Mouse (Mus musculus) heart, postnatal 25 days (tissue): Measurements from ENCODE around the gene Efcab1. TPM values are rescaled to one million over a fixed set of nuclear protein-coding genes. Genes with fewer than 3 reads are reported as not detected.
"Not testable (repeated sequence)": the region's sequence is repeated elsewhere in the genome, so short reads cannot be mapped to it uniquely, and the experiment has no call there.

Experiments used
- DNase-seq: peaks from one replicate; pipeline ENCODE4 v3.0.0; 2022; ENCODE audit warnings: low spot score
- intact Hi-C: fragments of 180-260 bp; cut with DNase I; formaldehyde crosslinking; loops from one replicate; pipeline ENCODE4 v1.15.1; 2025
- total RNA-seq, 2 experiments: library from RNA; stranded (reverse); gene quantifications; 2 replicates each; pipeline ENCODE4 v1.2.3; 2021

The Efcab1 gene
- not detected for total RNA-seq

DNA sequence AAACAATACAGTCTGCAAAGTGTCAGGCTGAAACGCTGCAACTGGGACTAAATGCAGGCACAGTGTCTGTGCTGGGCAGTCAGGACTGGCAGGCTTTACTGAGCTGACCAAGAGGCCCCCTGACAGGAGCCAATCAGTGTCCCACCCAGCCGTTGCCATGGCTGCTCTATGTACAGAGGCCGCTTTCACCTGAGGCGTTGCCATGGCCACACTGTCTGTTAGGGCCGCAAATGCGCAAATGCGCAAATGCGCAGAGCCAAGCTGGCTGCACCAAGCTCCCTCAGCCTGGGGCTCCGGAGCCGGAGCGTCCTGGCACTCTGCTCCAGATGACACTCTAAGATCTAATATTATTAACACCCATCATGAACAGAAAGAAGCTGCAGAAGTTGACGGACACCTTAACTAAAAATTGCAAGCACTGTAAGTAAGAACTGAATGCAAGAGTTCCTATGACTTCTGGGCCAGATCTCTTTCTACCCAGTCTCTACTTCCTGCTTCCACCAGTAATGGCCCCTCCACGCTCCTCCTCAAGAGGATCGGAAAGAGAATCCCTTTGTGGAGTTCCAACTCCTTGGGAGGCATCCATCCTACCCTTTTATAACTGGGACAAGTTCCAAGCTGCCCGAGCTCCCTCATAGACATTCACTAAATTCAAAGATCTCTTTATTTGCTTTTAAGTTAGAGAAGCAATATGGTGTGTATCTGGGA, at the start of gene Efcab1:
Gene Efcab1 (plus strand): TSS at position 214 of the 708 bp plus-strand sequence.
- no peak for DNase-seq
- intact Hi-C loops, result no loop called here

DNA sequence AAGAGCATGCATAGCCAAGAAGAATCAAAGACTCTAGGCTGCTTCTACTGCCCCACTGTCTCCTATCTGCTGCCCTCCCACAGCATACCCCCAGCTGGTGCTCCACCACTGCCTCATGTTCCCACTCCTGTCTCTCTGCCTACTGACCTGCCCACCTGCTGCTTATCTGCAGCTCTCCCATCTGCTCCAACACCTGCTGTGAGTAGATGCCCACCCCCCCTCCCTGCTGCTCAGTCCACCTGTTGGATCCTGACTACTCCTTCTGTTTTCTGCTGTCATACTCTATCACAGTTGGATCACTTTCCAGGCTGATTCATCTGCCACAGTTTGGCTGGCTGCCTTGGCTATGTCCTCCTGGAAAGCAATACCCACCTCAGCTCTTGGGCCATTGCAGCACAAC, 47.0 kb upstream of the Efcab1 start:
- no peak for DNase-seq
- intact Hi-C loops, result no loop called here

DNA sequence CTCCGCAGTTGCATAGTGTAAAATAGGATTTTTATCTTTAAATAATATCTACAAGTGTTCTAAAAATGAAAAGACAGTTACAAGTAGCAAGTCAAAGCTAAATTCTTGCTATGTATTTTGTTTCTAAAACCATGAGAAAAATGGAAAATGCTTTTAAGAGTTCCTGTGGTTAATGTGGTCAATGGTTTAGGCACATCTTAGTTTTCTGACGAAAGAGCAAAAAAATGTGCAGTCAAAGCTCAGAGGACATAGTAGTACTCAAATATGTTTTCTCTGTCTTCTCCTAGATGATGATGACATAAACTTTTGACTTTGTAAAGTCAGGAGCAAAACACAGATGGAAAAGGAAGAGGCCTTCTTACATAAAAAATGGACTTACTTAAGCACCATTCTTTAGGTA, 21.5 kb upstream of the Efcab1 start:
- intact Hi-C loops, result no loop called here

DNA sequence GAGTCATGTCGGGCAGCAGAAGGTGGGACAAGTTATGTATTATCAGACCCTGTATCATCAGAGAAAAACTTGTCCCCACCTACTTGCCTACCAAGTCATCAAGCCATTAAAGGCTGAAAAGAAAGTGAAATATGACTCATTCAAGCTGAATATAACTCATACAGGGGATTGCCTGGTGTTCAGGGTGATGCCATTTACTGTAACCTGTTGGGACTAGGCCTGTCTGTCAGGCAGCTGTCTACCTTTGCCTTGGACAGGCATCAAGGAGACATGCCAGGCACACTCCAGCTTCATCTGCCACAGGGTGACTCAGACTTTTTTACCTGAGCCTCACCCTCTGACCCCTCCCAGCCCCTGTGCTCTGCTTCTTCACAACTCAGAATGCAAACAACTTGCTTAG, 21.0 kb upstream of the Efcab1 start:
- intact Hi-C loops, result no loop called here
- DNase-seq, result no peak

More for the DNA sequence above, 21.5 kb upstream of the Efcab1 start:
- DNase-seq, result no peak

DNA sequence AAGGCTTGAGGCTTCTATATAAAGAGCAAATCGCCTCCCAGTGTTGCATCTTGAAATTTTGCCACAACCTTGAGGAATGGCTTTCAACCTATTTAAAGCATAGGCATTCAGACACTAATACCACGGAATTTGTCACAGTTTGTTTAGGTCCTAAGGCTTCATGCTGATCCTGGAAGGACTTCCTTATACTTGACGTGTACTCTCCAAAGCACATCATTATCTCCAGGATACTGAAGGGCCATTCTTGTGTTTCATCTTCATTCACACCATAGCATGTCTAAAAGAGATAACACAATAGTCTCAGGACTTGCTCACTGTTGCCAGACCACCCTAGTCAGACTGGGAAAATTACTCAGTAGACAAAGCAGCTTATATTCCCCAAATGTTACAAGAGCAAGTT, 13.9 kb upstream of the Efcab1 start:
- no peak for DNase-seq
- intact Hi-C loops, result no loop called here

DNA sequence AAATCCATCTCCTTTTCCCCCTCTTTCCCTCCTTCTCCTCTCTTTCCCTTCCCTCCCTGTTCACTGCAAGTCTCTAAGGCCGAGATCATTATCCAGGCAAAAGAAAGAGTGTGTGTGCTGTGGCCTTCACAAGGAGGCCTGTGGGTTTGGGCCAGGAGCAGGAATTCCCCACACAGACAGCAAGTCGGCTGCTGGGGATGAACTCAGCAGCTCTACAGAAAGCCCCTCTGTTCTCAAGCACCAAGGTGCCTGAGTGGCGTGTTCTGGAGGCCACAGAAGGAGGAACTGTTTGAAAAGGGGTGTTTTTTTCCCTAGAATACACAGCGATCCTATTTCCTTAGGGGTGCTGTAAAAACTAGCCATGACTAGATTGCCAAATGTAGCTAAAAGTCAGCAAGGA, 12.5 kb upstream of the Efcab1 start:
- no peak for DNase-seq
- intact Hi-C loops, result no loop called here

DNA sequence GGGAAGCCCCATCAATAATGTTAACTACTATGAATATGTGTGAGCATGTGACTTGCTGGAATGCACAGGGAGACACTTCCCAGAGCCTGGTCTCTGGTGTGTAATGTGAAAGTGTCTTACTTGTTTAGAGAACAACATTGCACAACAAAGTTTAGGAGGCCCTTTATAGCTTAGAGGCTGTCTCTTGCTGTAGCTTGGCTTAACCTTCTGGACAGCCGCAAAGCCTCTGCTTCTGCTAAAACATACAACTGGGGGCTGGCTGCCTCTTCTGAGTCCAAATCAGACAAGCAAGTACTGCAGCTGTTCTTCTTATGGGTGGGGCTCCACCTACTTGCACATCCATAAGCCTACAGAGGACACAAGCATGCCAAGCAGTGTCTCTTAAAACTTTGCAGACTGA, 11.7 kb upstream of the Efcab1 start:
- intact Hi-C loops, result no loop called here
- DNase-seq, result no peak

DNA sequence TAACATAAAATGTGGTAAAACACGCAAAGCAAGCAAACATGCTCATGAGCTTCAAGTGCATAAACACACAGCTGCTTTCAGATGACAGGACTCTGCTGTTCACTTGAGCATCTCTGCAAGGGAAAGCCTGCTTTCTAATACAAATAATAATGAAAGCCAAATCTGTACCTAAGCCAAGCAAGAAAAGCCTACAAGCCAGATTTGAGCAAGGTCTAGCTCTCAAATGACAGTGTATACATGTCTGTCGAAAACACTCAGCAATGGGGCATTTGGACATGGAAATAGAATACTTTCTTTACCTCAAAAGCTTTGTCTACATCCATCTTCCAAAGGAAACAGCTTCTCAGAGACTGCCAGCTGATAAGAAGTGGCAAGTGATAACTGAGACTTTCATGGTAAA, 10.9 kb upstream of the Efcab1 start:
- intact Hi-C loops, result no loop called here
- DNase-seq, result no peak

DNA sequence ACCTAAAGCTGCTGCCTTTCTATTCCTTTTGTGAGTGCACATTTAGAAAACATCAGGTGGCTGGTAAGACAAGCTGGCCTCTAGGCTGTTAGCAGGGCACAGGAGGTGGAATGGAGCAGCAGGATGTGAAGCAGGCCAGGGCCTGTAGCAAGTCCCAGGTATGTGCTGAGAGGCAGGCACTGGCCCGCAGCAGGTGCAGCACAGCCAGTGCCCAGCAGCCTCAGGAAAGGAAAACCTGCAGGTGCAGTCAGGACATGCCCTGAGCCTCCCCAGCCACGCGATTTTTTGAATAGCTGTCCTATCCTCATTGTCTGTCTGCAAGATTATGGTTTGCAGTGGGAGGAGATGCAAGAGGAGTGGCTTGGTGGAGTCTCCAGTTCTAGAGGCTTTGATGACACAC, 24.3 kb downstream of the Efcab1 start:
- intact Hi-C loops, DNase-seq: not testable (repeated sequence)

DNA sequence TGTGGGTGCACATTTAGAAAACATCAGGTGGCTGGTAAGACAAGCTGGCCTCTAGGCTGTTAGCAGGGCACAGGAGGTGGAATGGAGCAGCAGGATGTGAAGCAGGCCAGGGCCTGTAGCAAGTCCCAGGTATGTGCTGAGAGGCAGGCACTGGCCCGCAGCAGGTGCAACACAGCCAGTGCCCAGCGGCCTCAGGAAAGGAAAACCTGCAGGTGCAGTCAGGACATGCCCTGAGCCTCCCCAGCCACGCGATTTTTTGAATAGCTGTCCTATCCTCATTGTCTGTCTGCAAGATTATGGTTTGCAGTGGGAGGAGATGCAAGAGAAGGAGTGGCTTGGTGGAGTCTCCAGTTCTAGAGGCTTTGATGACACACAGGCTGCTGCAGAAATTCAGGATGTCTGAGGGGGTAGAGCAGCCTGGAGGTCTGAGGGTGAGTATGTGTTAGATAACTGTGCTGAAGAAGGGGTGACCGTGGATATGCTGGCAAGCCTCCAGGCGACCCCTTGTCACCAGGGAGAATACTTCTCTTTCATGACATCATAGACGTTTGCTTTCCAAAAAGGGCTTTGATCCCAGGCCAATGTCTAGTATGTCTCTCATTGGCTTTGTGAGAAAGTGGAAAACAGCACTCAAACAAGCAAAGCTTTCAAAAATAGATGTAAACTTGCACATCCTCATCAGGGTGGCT, 30.2 kb downstream of the Efcab1 start:
- intact Hi-C loops, result not testable (repeated sequence)

DNA sequence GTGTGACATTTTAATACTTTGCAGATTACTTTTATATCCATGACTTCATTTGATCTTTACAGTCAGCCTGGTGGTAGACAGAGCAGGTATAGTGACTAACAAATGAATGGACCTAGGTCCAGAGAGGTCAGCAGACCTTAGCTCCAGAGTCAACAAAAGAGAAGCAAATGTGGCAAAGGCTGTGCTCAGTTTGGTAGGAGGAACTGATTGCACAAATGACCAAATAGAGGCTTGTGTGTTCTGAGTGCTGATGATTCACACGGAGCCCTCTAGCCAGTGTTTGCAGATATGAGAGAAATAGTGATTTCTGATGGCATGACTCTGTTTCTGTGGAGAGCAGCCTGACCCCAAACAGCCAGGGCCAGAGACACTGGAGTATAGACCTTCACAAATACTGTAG, 33.1 kb downstream of the Efcab1 start:
- intact Hi-C loops, result no loop called here
- no peak for DNase-seq

More for the DNA sequence above, 30.2 kb downstream of the Efcab1 start:
- DNase-seq, result not testable (repeated sequence)

DNA sequence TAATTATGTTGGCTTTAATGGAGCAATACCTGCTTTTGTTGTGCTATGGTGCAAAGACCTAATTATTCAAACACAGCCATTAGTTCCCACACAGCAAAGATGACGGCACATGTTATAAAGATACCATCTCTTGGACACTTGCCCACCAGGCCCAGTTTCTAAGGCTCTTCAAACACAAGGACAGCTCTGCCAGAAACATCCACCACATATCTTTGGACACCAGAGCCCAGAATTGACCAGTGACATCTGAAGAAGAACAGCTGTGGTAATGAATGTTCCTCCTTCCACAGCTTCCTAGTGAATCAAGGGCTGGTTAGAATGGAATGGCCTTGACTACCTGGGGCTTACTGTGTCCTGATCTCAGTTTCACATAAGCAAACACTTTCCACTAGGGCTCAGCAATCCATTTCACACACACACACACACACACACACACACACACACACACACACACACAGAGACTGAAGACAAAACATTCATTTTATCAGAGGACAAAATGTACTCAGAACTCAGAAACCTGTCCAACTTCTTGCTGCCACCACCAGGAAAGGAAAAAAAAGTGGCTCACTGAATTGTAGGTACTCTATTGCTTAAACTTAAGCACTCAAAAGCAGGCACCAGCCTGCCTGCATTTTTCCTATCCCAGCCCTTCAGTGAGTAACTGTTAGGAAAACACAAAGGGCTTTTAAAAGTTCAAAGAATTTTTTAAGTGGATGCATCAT, 33.7 kb downstream of the Efcab1 start:
- no peak for DNase-seq
- intact Hi-C loops, result no loop called here

DNA sequence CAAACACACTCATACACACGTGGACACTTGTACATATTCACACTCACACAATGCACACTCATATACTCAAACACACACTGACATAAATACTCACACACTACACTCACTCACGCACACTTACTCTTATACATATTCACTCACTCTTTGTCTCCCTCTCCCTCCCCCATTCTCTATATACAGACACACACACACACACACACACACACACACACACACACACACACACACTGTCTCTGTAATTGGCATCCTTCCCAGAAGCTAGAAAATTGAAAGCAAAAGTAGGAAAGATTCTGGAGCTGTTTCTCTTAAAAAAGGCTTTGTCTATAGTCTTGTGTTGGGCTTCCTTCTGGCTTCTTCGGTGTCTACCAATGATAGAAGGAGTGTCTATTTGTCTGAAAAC, 34.5 kb downstream of the Efcab1 start:
- intact Hi-C loops, result no loop called here
- no peak for DNase-seq

DNA sequence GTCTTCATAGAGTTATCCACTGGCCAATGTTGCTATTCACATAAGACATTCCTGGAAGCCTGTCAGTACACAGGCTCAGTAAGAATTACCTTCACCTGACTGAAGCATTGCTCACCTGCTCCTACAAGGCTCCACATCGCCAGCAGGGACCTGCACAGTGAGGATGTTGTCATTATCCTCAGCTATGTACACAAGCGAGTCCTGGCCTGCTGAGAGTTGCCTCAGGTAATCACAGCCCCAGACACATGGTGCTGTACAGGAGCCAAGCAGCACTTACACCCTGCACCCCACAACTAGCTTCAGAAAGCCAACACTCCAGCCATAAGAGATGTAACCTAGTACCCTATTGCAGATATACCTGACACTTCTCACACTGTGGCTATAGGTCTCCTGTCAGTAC, 37.1 kb downstream of the Efcab1 start:
- intact Hi-C loops, result no loop called here
- DNase-seq, result no peak

DNA sequence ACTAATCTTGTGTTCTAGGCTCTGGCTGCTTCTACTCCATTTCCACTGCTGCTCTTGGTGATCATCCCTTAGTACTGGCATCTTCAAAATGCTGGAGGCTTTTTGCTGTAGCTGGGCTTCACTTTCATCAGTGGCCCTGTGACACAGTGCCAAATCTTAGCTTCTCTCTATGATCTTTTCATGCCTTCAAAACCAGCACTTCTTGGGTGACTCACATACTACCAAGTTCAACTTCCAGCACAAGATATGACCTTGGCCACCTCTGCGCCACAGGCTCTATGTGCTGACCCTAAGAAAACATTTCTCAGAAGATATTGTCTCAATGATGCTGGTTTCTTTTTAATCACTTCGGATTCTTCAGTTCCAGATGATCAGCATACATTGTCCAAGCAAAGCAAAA, 41.2 kb downstream of the Efcab1 start:
- DNase-seq, result not testable (repeated sequence)

DNA sequence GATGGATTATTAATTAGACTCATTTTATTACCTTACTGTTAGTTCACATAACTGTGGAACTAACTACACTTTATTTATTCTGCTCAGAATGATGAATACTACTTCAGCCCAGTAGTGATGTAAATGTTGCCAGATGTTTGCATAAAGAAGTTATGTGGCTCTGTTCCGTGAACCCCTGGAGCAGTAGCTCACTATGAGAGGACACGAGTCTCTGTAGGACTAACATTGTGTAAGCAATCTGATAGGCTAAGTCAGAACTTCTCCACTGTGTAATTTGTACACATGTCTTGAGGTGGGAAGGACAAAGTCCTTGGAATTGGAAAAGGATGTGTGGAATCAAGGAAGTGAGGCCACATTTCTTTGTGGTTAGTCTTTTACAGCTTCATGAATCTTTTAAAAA, 45.5 kb downstream of the Efcab1 start:
- intact Hi-C loops, result no loop called here

More for the DNA sequence above, 41.2 kb downstream of the Efcab1 start:
- intact Hi-C loops, result not testable (repeated sequence)

DNA sequence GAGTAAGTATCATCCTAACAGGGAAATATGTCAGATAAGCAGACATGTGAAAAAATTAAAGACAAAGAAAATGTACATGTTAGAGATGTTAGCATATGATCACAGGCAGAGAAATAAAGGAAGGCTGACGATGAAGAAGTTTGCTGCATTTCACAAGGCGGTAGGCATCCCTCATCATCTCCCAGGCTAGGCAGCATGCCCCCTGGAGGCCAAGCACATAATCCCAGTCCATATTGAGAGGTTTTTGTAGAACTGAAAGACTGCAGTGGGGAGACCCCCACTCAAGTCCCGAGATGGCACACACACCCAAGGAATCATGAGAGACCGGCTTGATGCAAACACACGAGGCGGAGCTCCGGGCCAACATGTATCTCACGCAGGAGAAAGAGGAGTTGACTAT, 53.3 kb downstream of the Efcab1 start:
- intact Hi-C loops, result loop anchor here (5.0 kb wide), 1 partner anchor 257 kb away; no protein-coding TSS in a partner anchor
- DNase-seq, result no peak

More for the DNA sequence above, 45.5 kb downstream of the Efcab1 start:
- no peak for DNase-seq

DNA sequence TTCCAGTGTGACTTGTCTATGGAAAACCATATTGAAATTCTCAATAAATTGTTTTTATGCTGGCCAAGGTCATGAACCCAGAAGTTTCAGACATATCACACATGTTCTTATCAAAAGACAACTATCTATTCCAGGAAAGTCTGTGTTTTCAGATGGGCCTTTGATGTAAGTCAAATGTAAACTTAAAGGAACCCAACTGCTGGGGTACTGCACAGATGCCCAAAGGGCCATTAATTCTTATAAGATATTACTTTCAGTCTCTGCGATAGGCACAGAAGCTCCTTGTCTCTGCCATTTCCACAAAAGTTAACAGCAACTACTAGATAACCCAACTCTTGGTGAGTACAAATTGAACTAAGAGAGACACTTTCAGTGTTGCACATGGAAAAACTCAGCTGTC, 67.3 kb downstream of the Efcab1 start:
- DNase-seq, result no peak
- intact Hi-C loops, result no loop called here

DNA sequence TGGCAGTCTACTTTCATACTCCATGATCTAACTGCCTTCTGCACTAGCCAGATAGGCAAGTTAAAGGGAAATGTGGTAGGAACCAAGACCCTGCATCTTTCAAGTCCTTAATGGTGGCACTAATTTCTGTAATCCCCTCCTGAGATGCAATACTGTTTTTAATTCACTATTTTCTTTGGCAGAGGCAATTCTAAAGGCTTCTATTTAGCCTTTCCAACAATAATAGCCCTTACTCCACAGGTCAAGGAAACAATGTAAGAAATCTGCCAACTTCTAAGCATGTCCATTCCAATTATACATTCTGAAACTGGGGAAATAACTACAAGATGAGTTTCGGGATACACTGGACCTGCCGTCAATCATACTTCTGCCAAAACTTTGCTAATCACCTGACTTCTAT, 72.8 kb downstream of the Efcab1 start:
- no peak for DNase-seq
- intact Hi-C loops, result no loop called here

DNA sequence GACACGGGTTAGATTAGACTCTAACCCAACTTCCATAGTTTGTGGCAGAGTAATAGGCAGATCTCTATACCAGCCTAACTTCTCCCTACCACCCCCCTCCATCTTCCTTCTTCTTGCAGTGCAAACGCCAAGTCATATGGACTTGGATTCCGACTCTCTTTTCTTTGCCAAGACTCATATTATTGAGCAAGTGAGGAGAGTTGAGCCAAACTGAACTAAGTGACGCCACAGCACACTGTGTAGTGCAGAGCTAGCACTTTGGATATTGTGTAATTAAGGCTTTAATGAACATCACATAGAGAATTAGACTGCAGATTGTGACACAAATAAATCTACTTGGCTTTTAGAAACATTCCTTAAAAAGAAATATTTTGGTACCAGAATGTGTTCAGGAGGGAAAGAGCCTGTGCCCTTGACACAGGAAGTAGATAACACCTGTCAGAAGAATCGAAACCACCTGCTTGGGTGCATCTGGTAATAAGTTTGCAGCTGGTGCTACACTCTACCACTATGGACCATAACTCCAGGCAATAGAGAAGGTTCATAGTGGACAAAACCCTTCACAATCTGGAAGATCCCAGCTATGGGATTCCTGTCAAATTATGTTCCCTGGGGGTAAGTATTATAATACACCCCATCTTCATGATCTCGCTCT, 83.3 kb downstream of the Efcab1 start:
- intact Hi-C loops, result no loop called here
- no peak for DNase-seq
